Mouse (Mus musculus) cerebellum, postnatal 36 days (tissue): ENCODE measurements around the gene Tmem125.

Experiments used
- DNase-seq, 2 experiments: peaks; one replicate each; pipeline ENCODE4 v3.0.0; 2021 to 2022; ENCODE audit warnings: mixed read lengths in 2 of 2

The Tmem125 gene

DNA sequence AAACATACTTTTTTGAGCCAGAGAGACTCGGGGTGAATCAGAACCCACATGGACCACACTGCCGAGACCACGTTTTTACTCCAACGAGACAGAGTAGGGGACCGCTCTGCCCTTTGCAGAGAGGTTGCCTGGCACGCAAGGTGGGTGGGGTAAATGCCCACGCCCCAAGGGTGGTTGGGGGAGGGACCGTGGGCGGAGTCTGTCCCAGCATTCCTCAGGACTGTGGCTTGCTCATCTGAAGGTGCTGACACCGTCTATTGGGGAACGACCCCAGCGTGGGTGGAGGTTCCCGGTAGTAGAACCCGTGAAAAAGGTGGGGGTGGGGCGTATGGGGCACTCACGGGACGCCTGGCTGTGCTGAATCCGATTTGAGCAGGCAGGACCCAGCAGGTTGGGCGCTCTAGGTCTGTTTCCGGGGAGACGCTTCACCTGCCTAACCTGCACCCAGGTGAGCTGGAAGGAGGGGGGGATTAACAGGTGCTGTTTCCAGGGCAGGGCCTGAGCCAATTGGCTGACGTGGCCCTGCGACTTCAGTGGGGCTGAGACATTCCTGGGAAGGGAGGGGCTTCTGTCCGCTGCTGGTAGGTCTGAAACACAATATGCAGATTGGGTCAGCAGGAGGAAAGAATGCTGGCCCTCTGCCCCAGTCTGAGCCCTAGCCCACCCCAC, at the start of gene Tmem125:
Gene Tmem125, minus strand, starts transcription at position 453 of the 669 bp plus-strand sequence.
- DNase-seq: no peak

GRCm38 (mm10) chr4:118589733-118590130, 45.9 kb upstream of the Tmem125 start:
- no peak for DNase-seq

DNA sequence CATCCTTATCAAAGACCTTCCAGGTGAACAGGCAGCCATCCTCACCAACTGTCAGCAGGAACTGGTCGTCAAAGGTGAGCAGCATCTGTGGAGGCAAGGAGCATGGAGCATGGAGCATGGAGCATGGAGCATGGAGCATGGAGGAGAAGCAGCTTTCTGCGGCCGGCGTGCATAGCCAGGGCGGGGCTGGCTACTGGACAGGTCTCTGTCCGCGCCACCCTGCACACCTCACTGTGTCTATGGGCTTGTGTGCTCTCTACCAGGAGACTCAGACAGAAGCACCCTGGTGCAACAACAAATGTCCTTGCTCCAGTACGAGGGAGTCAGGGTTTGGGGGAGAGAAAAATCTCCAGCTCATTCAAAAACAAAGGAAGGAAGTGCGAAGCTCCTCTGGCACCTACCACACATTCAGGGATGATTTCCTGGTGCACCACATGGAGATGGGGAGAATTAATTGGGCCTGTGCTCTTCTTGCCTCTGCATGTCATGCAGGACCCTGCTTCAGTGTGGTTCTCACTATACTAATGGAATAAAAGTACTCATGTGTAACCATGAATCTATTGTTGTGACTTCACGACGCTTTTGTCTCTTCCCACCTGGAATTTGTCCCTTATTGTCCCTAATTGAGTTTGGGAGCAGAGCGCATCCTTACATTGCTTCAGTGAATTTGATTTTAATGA, 45.3 kb upstream of the Tmem125 start:
- DNase-seq: no peak

DNA sequence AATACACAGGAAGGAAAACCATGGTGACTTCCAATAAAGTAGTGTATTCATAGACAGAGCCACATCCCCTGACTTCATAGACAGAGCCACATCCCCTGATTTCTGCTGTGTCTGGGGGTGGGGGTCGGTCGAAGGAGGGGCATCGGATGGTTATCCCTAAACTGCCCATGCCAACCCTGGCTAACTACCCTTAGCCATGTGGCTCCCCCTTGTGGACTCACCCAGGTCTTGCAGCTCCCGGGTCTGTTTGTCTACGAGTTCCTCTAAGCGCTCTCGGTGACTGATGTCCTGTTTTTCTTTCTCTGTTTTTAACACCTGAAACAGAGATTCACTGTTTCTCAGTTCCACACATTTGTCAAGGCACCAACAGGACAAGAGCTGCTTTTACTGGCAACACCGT, 38.8 kb upstream of the Tmem125 start:
- no peak for DNase-seq

- DNase-seq: no peak
Measured at GRCm38 (mm10) chr4:118581508-118581907, 37.7 kb upstream of the Tmem125 start.

DNA sequence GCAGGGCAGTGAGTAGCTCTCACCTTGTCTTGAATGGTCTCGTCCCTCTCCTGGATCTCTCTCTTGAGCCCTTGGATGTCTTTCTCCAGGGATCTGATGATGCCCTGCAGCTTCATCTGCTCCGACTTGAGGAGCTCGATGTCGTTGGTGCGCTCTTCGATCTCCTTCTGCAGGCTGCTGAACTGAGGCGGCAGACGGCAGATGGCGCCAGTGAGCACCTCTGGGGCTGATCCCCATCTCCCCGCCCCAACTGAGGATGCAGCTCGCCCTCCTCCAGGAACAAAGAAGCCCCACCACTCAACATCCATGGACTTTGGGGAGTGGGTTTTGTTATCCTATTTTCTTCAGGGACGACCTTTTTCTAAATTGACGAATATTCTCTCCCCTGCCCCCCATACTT, 35.5 kb upstream of the Tmem125 start:
- DNase-seq: peak in 1 of 2 experiments; percentile 28

GRCm38 (mm10) chr4:118576097-118576496, 32.3 kb upstream of the Tmem125 start:
- peak; percentile 76 to 77 for DNase-seq

- no peak for DNase-seq
Measured at GRCm38 (mm10) chr4:118571441-118571840, 27.6 kb upstream of the Tmem125 start.

DNA sequence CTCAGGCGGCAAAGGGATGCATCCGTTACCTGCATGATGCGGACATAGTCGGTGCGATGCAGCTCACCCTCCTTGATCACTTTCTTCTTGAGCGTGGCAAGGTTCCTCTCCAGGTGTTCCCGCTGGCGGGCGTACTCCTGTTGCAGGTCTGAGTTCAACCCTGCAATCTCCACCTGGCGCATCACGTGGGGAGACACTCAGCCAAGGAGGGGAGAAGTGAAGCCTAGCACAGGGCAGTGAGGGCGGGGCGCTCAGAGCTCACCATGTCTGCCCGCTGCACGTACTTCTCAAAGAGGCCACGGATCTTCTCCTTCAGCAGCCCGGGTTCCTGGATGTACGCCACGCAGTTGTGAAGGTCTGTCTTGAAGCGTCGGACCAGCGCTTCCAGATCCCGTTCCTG, 25.5 kb upstream of the Tmem125 start:
- no peak for DNase-seq

- no peak for DNase-seq
Measured at GRCm38 (mm10) chr4:118568709-118569108, 24.9 kb upstream of the Tmem125 start.

DNA sequence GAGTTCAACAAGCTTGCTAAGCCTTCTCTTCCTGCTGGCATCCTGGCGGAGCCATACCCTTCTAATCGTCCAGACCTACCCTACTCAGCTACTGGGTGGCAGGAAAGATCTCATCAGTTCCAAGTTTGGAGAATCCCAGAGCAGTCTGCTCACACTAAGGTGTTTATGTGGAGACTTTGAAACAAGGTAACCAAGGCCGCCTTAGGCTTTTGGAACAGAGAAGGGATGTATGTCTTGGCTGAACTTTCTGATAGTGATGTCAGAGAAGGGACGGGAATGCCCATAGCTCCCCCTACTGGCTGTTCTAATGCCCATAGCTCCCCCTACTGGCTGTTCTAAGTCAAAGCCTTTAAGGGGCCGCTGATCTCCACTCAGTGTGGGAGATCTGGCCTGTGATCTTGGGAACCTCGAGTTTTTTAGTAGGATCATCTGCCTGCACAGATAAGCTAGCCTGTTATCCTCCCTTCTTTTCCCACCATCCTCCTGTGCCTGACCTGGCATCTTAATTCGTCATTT, 22.4 kb upstream of the Tmem125 start:
- DNase-seq: no peak

DNA sequence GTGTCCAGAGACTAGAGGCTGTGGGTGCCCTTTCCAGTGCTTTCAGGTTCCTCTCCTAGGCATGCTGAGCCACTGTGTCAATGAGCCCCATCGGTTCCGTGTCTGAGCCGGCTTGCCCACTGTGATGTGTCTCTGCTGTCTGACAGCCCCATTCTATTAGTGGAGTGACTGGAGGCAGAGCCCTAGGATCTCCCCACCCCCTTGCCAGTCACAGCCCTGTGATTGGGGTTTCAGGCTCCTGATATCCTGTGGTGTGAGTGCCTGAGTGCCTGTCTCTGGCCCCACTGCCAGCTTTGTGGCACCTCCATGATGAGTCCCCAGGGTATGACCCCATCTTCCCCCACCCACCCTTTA, 21.1 kb upstream of the Tmem125 start:
- DNase-seq: no peak

- DNase-seq: no peak
Measured at GRCm38 (mm10) chr4:118564062-118564925, 20.4 kb upstream of the Tmem125 start.

GRCm38 (mm10) chr4:118553039-118553649, 9.3 kb upstream of the Tmem125 start:
- no peak for DNase-seq

DNA sequence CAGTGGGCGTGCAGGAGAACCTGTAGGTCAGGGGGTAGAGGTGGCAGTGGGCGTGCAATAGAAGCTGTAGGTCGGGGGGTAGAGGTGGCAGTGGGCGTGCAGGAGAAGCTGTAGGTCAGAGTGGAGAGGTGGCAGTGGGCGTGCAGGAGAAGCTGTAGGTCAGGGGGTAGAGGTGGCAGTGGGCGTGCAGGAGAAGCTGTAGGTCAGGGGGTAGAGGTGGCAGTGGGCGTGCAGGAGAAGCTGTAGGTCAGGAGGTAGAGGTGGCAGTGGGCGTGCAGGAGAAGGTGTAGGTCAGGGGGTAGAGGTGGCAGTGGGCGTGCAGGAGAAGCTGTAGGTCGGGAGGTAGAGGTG, 4.3 kb upstream of the Tmem125 start:
- DNase-seq: peak; percentile 6 to 16

- DNase-seq: peak; percentile 44 to 47
Measured at GRCm38 (mm10) chr4:118547424-118548129, 3.7 kb upstream of the Tmem125 start.

DNA sequence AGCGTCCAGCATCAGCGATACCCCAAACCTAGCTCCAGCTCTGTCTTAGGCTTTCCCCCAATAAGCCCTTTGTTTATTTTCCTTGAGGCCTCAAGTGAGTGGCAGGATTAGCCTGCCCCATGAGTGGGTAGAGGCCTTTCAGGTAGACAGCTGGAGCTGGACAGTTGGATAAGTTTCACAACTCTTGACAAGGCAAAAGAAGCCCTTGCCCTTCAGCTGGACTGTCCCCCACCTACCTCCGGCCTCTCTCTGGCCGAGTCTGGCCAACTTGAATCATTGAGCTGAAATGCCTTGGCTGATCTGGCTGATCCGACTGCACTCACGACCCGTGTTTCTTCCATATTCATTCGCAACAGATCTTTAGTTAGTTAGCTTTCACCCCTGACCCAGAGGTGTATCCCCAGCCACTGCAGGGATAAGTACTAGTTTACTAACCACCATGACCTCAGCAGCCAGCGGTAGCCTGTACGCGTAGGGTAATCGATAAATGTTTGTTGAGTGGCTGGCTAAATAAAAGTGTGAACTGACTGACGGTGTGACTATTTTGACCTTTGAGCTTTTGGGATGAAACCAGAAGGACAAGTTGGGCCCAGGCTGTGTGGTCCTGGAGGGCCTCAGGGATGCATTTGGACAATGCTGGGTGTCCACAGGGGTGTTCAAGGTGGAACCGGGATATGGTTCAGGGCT, 740 bp upstream of the Tmem125 start:
- no peak for DNase-seq

- no peak for DNase-seq
Measured at GRCm38 (mm10) chr4:118543158-118543530, 700 bp downstream of the Tmem125 start.

DNA sequence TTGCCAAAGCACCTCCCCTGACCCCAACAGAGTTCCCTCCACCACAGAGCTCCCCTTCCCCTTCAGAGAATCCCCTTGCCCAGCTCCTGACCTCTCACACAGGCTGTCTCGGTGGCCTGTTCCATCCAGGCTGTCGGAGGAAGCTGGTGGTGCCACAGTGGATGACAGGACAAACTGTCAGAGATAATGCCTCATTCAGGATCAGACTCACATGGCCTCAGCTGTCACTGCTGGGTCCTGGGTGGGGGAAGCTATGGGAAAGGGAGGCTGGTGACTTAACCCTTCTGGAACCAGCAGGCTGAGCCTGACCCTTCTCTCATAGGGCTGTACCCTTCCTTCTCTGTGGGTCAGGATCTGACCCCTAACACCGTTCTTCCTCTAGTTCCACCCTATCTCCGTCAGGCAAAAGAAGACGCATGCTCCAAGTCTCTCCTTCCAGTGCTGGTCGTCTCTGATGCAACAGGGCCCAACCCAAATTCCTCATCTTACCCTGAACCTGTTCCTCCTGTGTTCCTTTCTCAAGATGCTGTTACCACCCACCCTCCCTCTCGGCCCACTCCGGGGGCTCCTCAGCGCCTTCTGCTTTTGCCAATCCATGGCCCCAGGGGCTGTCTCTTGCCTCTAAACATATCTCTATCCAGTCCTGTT, 1.2 kb downstream of the Tmem125 start:
- no peak for DNase-seq

DNA sequence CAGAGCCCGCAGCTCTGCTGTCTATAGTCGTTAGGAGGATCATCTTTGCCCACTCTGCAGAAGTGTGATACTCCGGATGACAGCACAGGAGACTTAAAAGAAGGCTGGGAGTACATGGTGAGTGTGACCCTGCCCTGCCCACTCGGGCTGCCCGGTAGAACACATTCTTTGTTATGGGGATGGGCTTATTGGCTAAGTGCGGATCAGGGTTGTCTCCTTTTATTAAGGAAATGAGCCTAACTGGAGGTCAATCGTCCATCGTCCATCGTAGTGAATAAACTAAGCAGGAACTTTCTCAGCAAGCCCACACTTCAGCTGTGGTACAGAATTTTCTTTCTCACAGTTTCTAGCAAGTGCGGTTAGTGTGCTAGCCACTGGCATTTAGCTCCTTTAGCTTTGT, 3.9 kb downstream of the Tmem125 start:
- DNase-seq: no peak

GRCm38 (mm10) chr4:118537801-118538200, 6.0 kb downstream of the Tmem125 start:
- DNase-seq: no peak
